Comparison of ENCODE assay signal across 8 mouse cellular contexts in the genomic region with DNA sequence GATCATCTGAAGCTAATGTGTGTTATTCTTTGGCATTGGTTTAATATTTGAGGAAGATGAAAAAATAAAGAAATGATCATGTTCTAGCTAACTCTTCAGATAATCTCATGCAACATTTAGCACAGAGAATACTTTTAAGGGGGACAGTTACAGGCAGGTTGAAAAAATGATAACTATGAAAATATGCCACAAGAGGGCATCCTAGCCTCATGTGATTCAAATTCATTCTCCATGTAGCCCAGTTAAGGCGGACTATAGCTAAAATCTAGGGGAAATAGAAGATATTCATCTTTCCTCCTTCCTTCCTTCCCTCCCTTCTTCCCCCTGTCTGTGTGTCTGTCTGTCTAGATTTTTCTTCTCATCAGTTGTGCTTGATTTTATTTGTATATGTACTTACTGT. TPM values are rescaled to one million over a fixed set of nuclear protein-coding genes. Genes with fewer than 3 reads are reported as not detected.
DNase-seq lines count a peak whose midpoint lies in the region; ATAC-seq lines count a peak whose summit lies in the region.

No protein-coding gene starts in this region.

- intact Hi-C loops in left cerebral cortex, postnatal 14 days (cut with DNase I), result loop anchor here (1.0 to 10.0 kb wide), 2 partner anchors 474 to 620 kb away; partner anchors contain the start of gene Tpd52l1
- intact Hi-C loops in left cerebral cortex, postnatal 36 days (cut with DNase I), result loop anchor here (1.0 to 10.0 kb wide), 2 partner anchors 474 to 620 kb away; partner anchors contain the start of gene Tpd52l1

- ATAC-seq in erythroid progenitor cell, adult 5-6 weeks (replicated peaks; ENCODE audit: low FRiP score, poor library complexity, severe bottlenecking), result no peak

- DNase-seq in cerebellum, adult 18-20 months, result peak; percentile 23 to 32
- DNase-seq in cerebellum, adult 9-11 months, result no peak
- DNase-seq in left cerebral cortex, postnatal 14 days (ENCODE audit: low spot score in 2 of 2), result peak; percentile 69 to 77
- DNase-seq in left cerebral cortex, postnatal 36 days (ENCODE audit: low spot score in 2 of 2), result no peak
- DNase-seq in cerebellum, postnatal 14 days, result peak; percentile 49 to 69
- DNase-seq in lung, postnatal 25 days (ENCODE audit: low spot score), result peak; percentile 55
- no peak for DNase-seq in heart, adult 8-10 months (ENCODE audit: low spot score)

RNA-seq across cellular contexts. Expression of gene Hey2, which starts 17.6 kb away (rescaled TPM):
- 1 to 10 TPM; 5.8 to 6.8 TPM for total RNA-seq in left cerebral cortex, postnatal 14 days (2021)
- total RNA-seq in left cerebral cortex, postnatal 36 days (2021), result 1 to 10 TPM; 6.3 to 6.5 TPM
- total RNA-seq in erythroid progenitor cell, adult 5-6 weeks (2015; ENCODE audit: low replicate concordance), result not detected in 2 replicates
- total RNA-seq in erythroid progenitor cell, adult 5-6 weeks (2017; ENCODE audit: low replicate concordance), result not detected in 2 replicates
- 1 to 10 TPM; 3.9 to 6.8 (median 5.3) TPM for total RNA-seq in heart, adult 8-10 months (2022)

RNA-seq across cellular contexts. Expression of gene Ncoa7, which starts 21.9 kb away (rescaled TPM):
- total RNA-seq in left cerebral cortex, postnatal 14 days (2021), result 100 to 1,000 TPM; 105 to 108 TPM
- 100 to 1,000 TPM; 105 to 109 TPM for total RNA-seq in left cerebral cortex, postnatal 36 days (2021)
- total RNA-seq in erythroid progenitor cell, adult 5-6 weeks (2015; ENCODE audit: low replicate concordance), result 96.6 and 110 TPM in 2 replicates
- 168 and 170 TPM in 2 replicates for total RNA-seq in erythroid progenitor cell, adult 5-6 weeks (2017; ENCODE audit: low replicate concordance)
- total RNA-seq in heart, adult 8-10 months (2022), result 1 to 10 TPM; 2.6 to 3.6 (median 3.0) TPM

Comparison
In these comparisons a context has a peak if more than half of its experiments do, and no peak if none do; other contexts are left out.
1. DNase-seq: peak in cerebellum, adult 18-20 months (2 of 2), left cerebral cortex, postnatal 14 days (2 of 2), cerebellum, postnatal 14 days (2 of 2) and lung, postnatal 25 days (single experiment); none in cerebellum, adult 9-11 months (single experiment), left cerebral cortex, postnatal 36 days (0 of 2) and heart, adult 8-10 months (single experiment).
2. RNA of gene Hey2, which starts 17.6 kb away (total RNA-seq): 5.8 to 6.8 TPM in left cerebral cortex, postnatal 14 days, 3.9 to 6.8 TPM in heart, adult 8-10 months and 6.3 to 6.5 TPM in left cerebral cortex, postnatal 36 days; not detected in erythroid progenitor cell, adult 5-6 weeks; every median in the first group is over 4 times any median in the second.
3. RNA of gene Ncoa7, which starts 21.9 kb away (total RNA-seq): 96.6 to 170 TPM in erythroid progenitor cell, adult 5-6 weeks, 105 to 109 TPM in left cerebral cortex, postnatal 36 days and 105 to 108 TPM in left cerebral cortex, postnatal 14 days; 2.6 to 3.6 TPM in heart, adult 8-10 months; every median in the first group is over 10 times any median in the second.